Mouse (Mus musculus) embryonic facial prominence, embryonic 15.5 days (tissue): ENCODE data around the gene Ranbp3l. TPM values are rescaled to one million over a fixed set of nuclear protein-coding genes. Genes with fewer than 3 reads are reported as not detected.

ENCODE experiments used
- ATAC-seq: fragments of 200-750 bp; cut with Nextera tagmentation; 2 replicates; pipeline ENCODE4 v1.8.0; 2017; ENCODE audit warnings: low read depth, moderate TSS enrichment; ENCODE audit not compliant: insufficient number of reproducible peaks, low FRiP score, low TSS enrichment
- H3K27ac ChIP-seq: fragments of 300-500 bp; sonication (generic); replicated peaks from 2 replicates; pipeline ENCODE4 v1.5.1; 2015; ENCODE audit warnings: mild to moderate bottlenecking, inconsistent platforms
- H3K27me3 ChIP-seq: fragments of 300-500 bp; sonication (generic); 2 replicates; pipeline ENCODE4 v1.6.1; 2015; ENCODE audit warnings: inconsistent platforms
- H3K36me3 ChIP-seq: fragments of 300-500 bp; sonication (generic); 2 replicates; pipeline ENCODE4 v1.6.1; 2015; ENCODE audit warnings: mild to moderate bottlenecking, inconsistent platforms
- H3K4me1 ChIP-seq: fragments of 300-500 bp; sonication (generic); 2 replicates; pipeline ENCODE4 v1.6.1; 2015; ENCODE audit warnings: inconsistent platforms
- H3K4me2 ChIP-seq: fragments of 300-500 bp; sonication (generic); replicated peaks from 2 replicates; pipeline ENCODE4 v1.6.1; 2015; ENCODE audit warnings: mild to moderate bottlenecking, inconsistent platforms
- H3K4me3 ChIP-seq: fragments of 300-500 bp; sonication (generic); replicated peaks from 2 replicates; pipeline ENCODE4 v1.5.1; 2015; ENCODE audit warnings: mild to moderate bottlenecking, inconsistent platforms
- H3K9ac ChIP-seq: fragments of 300-500 bp; sonication (generic); 2 replicates; pipeline ENCODE4 v1.6.1; 2015; ENCODE audit warnings: inconsistent platforms
- H3K9me3 ChIP-seq: fragments of 300-500 bp; sonication (generic); replicated peaks from 2 replicates; pipeline ENCODE4 v1.6.1; 2016; ENCODE audit warnings: inconsistent platforms
- WGBS: fragments of 180-500 bp; shearing (Covaris S2); methylation state at CpG from one replicate; pipeline ENCODE4 v1.1.7; 2015; 5-methylcytosine and 5-hydroxymethylcytosine counted together
- polyA plus RNA-seq: library from polyadenylated mRNA; unstranded; fragments of >200 nt; fragmentation: Nextera tagmentation; extraction: Ambion mirVana; gene quantifications from 2 replicates; pipeline ENCODE4 v1.2.1, GENCODE M21; 2015

The Ranbp3l gene
- 2.4 and 3.0 TPM in 2 replicates for polyA plus RNA-seq

- 0 out of 2 replicates have a peak, but pooled peaks have one; percentile 27 for ATAC-seq
- H3K4me1 ChIP-seq = peaks cover 5% of the 10 kb centered on the region; the same call in 1 of the 2 replicates
- peak within 1 kb of the TSS; percentile 21 for H3K4me3 ChIP-seq
- peak within 1 kb of the TSS; percentile 46 for H3K4me2 ChIP-seq
- no peak within 1 kb of the TSS for H3K9ac ChIP-seq
- H3K27me3 ChIP-seq = no peaks in the 10 kb centered on the region
- H3K36me3 ChIP-seq = no peaks in the 10 kb centered on the region
- H3K27ac ChIP-seq = no peak within 1 kb of the TSS
- no peaks in the 10 kb centered on the region for H3K9me3 ChIP-seq
- WGBS = 48% methylated on average over 18 of the region's 18 CpGs
Observed at GRCm38 (mm10) chr15:8967573-8968228, at the start of gene Ranbp3l. Ranbp3l (plus strand) TSS chr15:8967949.

- H3K9me3 ChIP-seq = no peaks in the 10 kb centered on the region
- no peak overlapping the region for H3K9ac ChIP-seq
- no peaks in the 10 kb centered on the region for H3K4me1 ChIP-seq
- H3K27ac ChIP-seq = no peak overlapping the region
- 81% methylated on average over 1 of the region's 1 CpGs for WGBS
- no peak overlapping the region for H3K4me3 ChIP-seq
- H3K4me2 ChIP-seq = no peak overlapping the region
- H3K36me3 ChIP-seq = no peaks in the 10 kb centered on the region
- no peak for ATAC-seq
- no peaks in the 10 kb centered on the region for H3K27me3 ChIP-seq
Observed at GRCm38 (mm10) chr15:8930061-8930460, 37.7 kb upstream of the Ranbp3l start.

DNA sequence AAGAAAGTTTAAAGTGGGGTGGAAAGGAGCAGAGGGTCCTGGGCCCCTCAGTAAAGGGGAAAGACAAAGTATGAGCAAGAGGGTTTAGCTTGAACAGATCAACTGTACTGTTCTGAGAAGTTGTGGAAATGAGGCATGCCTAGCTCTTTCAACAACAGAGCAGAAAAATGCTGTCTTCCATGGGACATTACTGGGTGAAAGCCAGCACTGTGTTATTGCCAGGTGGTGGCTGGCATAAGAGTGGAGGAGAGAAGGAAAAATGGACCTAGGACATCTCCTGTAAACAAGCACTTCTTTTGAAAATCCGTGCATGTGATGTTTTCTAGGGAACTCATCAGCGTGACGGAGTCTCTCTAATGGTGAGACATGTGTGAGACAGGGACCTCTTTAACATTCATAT is 30.8 kb upstream of the Ranbp3l start:
- no peaks in the 10 kb centered on the region for H3K9me3 ChIP-seq
- no peaks in the 10 kb centered on the region for H3K36me3 ChIP-seq
- no peak overlapping the region for H3K27ac ChIP-seq
- H3K9ac ChIP-seq = no peak overlapping the region
- no peak overlapping the region for H3K4me2 ChIP-seq
- WGBS = 78% methylated on average over 3 of the region's 3 CpGs
- no peak overlapping the region for H3K4me3 ChIP-seq
- H3K27me3 ChIP-seq = no peaks in the 10 kb centered on the region
- no peak for ATAC-seq
- H3K4me1 ChIP-seq = no peaks in the 10 kb centered on the region

DNA sequence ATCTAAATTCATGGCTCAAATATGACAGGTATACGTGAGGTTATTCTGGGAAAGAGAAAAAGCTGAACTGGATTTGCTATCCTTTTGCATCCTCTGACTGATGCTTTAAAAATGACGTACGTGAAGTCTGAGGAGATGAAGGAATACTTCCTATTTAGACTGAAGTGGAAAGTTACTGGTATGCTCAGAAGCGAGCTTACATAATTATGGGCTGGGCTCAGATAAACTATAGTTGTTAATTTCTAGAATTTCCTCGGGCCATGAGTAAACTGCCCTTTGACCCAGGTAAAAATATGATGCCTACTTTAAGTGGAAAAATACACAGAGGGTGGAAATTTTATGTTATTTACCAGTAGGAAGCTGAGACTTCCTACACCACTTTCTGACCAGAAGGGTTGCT is 26.9 kb upstream of the Ranbp3l start:
- 67% methylated on average over 5 of the region's 5 CpGs for WGBS
- Histone ChIP-seq H3K4me2 (no peak overlapping the region), H3K9me3 (no peaks in the 10 kb centered on the region), H3K9ac (no peak overlapping the region), H3K36me3 (no peaks in the 10 kb centered on the region), H3K4me1 (no peaks in the 10 kb centered on the region), H3K4me3 (no peak overlapping the region), H3K27ac (no peak overlapping the region), H3K27me3 (no peaks in the 10 kb centered on the region)
- no peak for ATAC-seq

GRCm38 (mm10) chr15:8950856-8951255 is 16.9 kb upstream of the Ranbp3l start:
- no peaks in the 10 kb centered on the region for H3K4me1 ChIP-seq
- no peak for ATAC-seq
- H3K9me3 ChIP-seq = no peaks in the 10 kb centered on the region
- no peaks in the 10 kb centered on the region for H3K36me3 ChIP-seq
- H3K27ac ChIP-seq = no peak overlapping the region
- no peak overlapping the region for H3K9ac ChIP-seq
- no peak overlapping the region for H3K4me3 ChIP-seq
- H3K4me2 ChIP-seq = no peak overlapping the region
- H3K27me3 ChIP-seq = no peaks in the 10 kb centered on the region
- 52% methylated on average over 4 of the region's 4 CpGs for WGBS

- Histone ChIP-seq H3K27me3 (no peaks in the 10 kb centered on the region), H3K4me1 (peaks cover 5% of the 10 kb centered on the region; the same call in 1 of the 2 replicates), H3K4me3 (no peak overlapping the region), H3K4me2 (no peak overlapping the region), H3K27ac (no peak overlapping the region), H3K9me3 (no peaks in the 10 kb centered on the region), H3K36me3 (no peaks in the 10 kb centered on the region), H3K9ac (no peak overlapping the region)
- ATAC-seq = no peak
- WGBS = 62% methylated on average over 2 of the region's 2 CpGs
Observed at GRCm38 (mm10) chr15:8963323-8963722, 4.4 kb upstream of the Ranbp3l start.

GRCm38 (mm10) chr15:8968229-8968595 is 463 bp downstream of the Ranbp3l start:
- peak overlapping the region; percentile 46; the same call in 1 of the 2 replicates for H3K4me2 ChIP-seq
- no peak for ATAC-seq
- no peak overlapping the region for H3K4me3 ChIP-seq
- WGBS = 78% methylated on average over 14 of the region's 14 CpGs
- peaks cover 5% of the 10 kb centered on the region; the same call in 1 of the 2 replicates for H3K4me1 ChIP-seq
- no peaks in the 10 kb centered on the region for H3K27me3 ChIP-seq
- no peak overlapping the region for H3K27ac ChIP-seq
- no peaks in the 10 kb centered on the region for H3K36me3 ChIP-seq
- no peak overlapping the region for H3K9ac ChIP-seq
- H3K9me3 ChIP-seq = no peaks in the 10 kb centered on the region

DNA sequence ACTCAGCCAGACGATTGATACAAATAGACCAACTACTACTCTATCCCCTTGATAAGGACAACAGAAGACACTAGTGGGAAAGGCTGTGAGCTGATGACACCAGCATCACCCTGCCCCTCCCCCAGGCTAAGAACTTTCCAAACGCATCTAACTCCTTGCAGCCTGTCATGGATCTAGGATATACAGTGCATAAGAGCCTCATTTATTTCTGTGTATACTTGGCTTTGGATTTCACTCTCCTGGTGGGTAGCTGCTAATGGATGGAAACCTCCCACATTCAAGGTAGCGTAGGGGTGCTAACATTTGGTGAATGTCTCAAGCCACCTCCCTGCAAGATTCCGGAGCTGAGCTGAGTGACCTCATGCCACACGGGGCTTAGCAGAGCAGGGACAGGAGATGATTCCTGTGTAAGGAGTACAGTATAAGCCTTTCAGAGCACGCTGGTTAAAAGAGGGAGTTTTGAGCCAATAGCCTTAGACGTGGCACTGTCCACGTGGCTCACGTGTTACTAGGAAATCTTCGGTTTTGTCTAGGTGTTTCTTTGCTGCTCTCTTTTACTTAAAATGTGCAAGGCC is 1.4 kb downstream of the Ranbp3l start:
- H3K4me3 ChIP-seq = no peak overlapping the region
- H3K36me3 ChIP-seq = no peaks in the 10 kb centered on the region
- H3K27ac ChIP-seq = no peak overlapping the region
- peaks cover 5% of the 10 kb centered on the region; the same call in 1 of the 2 replicates for H3K4me1 ChIP-seq
- ATAC-seq = no peak
- no peak overlapping the region for H3K4me2 ChIP-seq
- 86% methylated on average over 10 of the region's 10 CpGs for WGBS
- H3K27me3 ChIP-seq = no peaks in the 10 kb centered on the region
- H3K9me3 ChIP-seq = no peaks in the 10 kb centered on the region
- H3K9ac ChIP-seq = no peak overlapping the region

GRCm38 (mm10) chr15:8991211-8991610 is 23.5 kb downstream of the Ranbp3l start:
- no peak overlapping the region for H3K4me2 ChIP-seq
- no peaks in the 10 kb centered on the region for H3K9me3 ChIP-seq
- H3K4me3 ChIP-seq = no peak overlapping the region
- WGBS = 89% methylated on average over 6 of the region's 6 CpGs
- no peak for ATAC-seq
- no peaks in the 10 kb centered on the region for H3K4me1 ChIP-seq
- no peak overlapping the region for H3K9ac ChIP-seq
- no peak overlapping the region for H3K27ac ChIP-seq
- no peaks in the 10 kb centered on the region for H3K36me3 ChIP-seq
- H3K27me3 ChIP-seq = no peaks in the 10 kb centered on the region

DNA sequence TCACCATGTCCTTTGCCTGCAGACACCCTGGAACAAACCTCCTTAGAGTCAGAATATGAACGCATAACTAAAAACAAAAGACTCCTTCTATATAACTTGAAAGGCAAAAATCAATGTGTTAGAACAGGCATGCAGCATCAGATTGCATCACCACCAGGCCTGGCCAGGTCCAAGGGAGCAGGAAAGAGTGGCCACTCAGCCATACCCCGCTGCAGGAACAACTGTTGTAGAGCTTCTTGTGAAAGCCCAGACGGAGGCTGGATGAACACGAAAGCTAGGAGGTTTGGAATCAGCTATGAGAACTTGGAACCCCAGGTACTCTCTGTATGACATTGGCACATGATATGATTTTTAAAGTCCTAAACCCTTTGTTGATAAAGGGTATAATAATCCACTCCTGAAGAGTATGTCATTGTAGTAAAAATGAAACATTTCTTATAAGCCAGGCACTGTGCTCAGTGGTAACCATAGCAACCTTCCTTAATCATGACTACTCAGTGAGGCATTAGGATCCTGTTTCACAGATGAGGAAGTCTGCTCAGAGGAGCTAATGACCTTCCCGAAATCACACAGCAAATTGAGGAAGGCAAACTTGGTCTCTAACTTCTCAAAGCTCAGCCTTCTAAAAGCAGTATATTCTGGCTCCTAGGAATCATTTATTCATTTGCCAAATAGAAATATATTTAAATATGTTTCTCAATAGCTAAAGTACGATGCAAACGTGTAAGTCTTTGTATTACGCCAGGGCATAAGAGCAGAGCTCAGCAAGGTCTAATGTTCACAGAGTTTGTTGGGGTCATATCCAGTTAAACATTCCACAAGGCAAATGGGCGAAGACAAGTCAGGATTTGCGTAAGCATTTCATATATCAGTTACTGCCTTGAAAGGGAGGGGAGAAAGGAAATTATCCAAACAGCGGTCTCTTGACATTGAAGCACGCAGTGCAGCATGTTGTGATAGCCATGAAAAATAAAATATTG is 24.4 kb downstream of the Ranbp3l start:
- H3K27ac ChIP-seq = no peak overlapping the region
- H3K9ac ChIP-seq = no peak overlapping the region
- H3K4me2 ChIP-seq = no peak overlapping the region
- H3K4me3 ChIP-seq = no peak overlapping the region
- WGBS = 59% methylated on average over 12 of the region's 12 CpGs
- ATAC-seq = no peak
- H3K4me1 ChIP-seq = no peaks in the 10 kb centered on the region
- H3K27me3 ChIP-seq = no peaks in the 10 kb centered on the region
- no peaks in the 10 kb centered on the region for H3K36me3 ChIP-seq
- no peaks in the 10 kb centered on the region for H3K9me3 ChIP-seq

DNA sequence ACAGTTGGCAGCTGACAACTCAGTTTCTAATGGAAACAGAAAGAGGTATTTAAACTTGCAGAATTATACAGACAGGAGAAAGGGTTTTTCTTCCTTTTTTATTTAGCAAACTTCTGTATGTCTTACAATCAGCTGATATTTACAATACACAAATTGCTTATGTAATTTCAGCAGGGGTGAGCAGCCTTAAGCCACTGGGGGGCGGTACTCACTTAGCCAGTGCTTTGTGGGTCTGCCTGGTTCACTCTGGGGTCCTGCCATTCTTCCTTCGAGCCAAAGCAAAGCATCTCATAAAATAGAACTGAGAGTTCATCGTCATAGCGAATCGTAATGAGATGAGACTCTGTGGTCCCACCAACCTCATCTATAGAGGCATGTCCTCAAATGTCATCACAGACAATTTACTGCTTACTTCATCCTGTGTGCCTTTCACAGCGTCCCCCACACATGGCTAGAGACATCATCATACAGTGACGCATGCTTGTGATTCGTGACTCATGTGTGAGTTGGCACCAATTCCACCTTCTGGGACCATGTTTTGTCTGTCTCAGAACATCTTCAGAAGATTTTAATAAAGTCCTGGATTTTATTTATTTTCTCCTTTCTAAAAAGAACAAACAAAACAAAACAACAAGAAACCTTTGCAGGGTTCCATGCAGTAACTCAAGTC is 27.0 kb downstream of the Ranbp3l start:
- 61% methylated on average over 8 of the region's 8 CpGs for WGBS
- Histone ChIP-seq H3K4me2 (no peak overlapping the region), H3K9me3 (no peaks in the 10 kb centered on the region), H3K4me3 (no peak overlapping the region), H3K4me1 (no peaks in the 10 kb centered on the region), H3K9ac (no peak overlapping the region), H3K27me3 (no peaks in the 10 kb centered on the region), H3K27ac (no peak overlapping the region), H3K36me3 (no peaks in the 10 kb centered on the region)
- ATAC-seq = no peak
